Mouse (Mus musculus) lung, adult 2 months (tissue): ENCODE results near the gene Taf4. TPM values are rescaled to one million over a fixed set of nuclear protein-coding genes. Genes with fewer than 3 reads are reported as not detected.
A peak's percentile ranks its signal among the peaks of the same experiment; 100 is the strongest.

Source experiments
- DNase-seq: peaks from one replicate; pipeline ENCODE4 v3.0.0; 2022
- H3K4me1 ChIP-seq: fragments of 200-500 bp; 2 replicates; pipeline ENCODE4 v1.6.1; 2011; ENCODE audit warnings: low read length; ENCODE audit not compliant: control insufficient read depth, insufficient read depth
- H3K4me3 ChIP-seq: fragments of 200-500 bp; replicated peaks from 2 replicates; pipeline ENCODE3; 2011; ENCODE audit warnings: low read depth, mild to moderate bottlenecking, control low read depth, low read length; ENCODE audit errors: extremely low read depth
- CTCF ChIP-seq: fragments of 200-500 bp; IDR thresholded peaks from 2 replicates; pipeline ENCODE4 v1.5.1; 2011; ENCODE audit warnings: mild to moderate bottlenecking, low read length, control low read depth; ENCODE audit not compliant: insufficient read depth
- POLR2A ChIP-seq: fragments of 200-500 bp; IDR thresholded peaks from 2 replicates; pipeline ENCODE4 v1.6.1; 2011; ENCODE audit warnings: low read depth, mild to moderate bottlenecking, control low read depth, low read length, borderline replicate concordance; ENCODE audit errors: extremely low read depth
- WGBS: fragments of 180-500 bp; shearing (Covaris S2); methylation state at CpG from one replicate; pipeline ENCODE4 v1.1.7; 2018; 5-methylcytosine and 5-hydroxymethylcytosine counted together
- polyA plus RNA-seq: library from polyadenylated mRNA; depleted of rRNA; stranded (reverse); fragments of >200 nt; gene quantifications from 2 replicates; pipeline ENCODE4 v1.2.3, GENCODE M21; 2012; rRNA removed

Taf4 gene
- polyA plus RNA-seq: 10.1 and 11.5 TPM in 2 replicates

- Histone ChIP-seq H3K4me1 (peaks cover 27% of the 10 kb centered on the region), H3K4me3 (peak within 1 kb of the TSS; percentile 99)
- TF ChIP-seq CTCF: no peak
- peak; percentile 97 for TF ChIP-seq POLR2A
- DNase-seq: peak; percentile 90
- under 1% methylated on average over 69 of the region's 84 CpGs for WGBS
Measured at GRCm38 (mm10) chr2:179976628-179977343, at the start of gene Taf4. Gene Taf4, minus strand, starts transcription at chr2:179976646.

- DNase-seq: no peak
- TF ChIP-seq CTCF (no peak), POLR2A (no peak)
- H3K4me3 ChIP-seq: peak overlapping the region; percentile 82
- no peaks in the 10 kb centered on the region; the same call in 1 of the 2 replicates for H3K4me1 ChIP-seq
- WGBS: 13% methylated on average over 6 of the region's 6 CpGs
Measured at GRCm38 (mm10) chr2:180025861-180026200, 49.4 kb upstream of the Taf4 start.

- WGBS: under 1% methylated on average over 84 of the region's 84 CpGs
- no peak for DNase-seq
- TF ChIP-seq POLR2A (no peak), CTCF (no peak)
- Histone ChIP-seq H3K4me1 (no peaks in the 10 kb centered on the region; the same call in 1 of the 2 replicates), H3K4me3 (peak overlapping the region; percentile 82)
Measured at GRCm38 (mm10) chr2:180025135-180025860, 48.9 kb upstream of the Taf4 start.

GRCm38 (mm10) chr2:180024401-180025098 is 48.1 kb upstream of the Taf4 start, which contains the start of gene Lsm14b:
Gene Lsm14b, plus strand, starts transcription at chr2:180024987.
- H3K4me1 ChIP-seq: no peaks in the 10 kb centered on the region; the same call in 1 of the 2 replicates
- under 1% methylated on average over 77 of the region's 80 CpGs for WGBS
- TF ChIP-seq CTCF: no peak
- peak; percentile 61; the same call in 1 of the 2 replicates for TF ChIP-seq POLR2A
- DNase-seq: peak; percentile 97
- peak within 1 kb of the TSS; percentile 85 for H3K4me3 ChIP-seq

- WGBS: 52% methylated on average over 6 of the region's 6 CpGs
- no peak for DNase-seq
- TF ChIP-seq CTCF (no peak), POLR2A (no peak)
- no peak overlapping the region for H3K4me3 ChIP-seq
- H3K4me1 ChIP-seq: no peaks in the 10 kb centered on the region; the same call in 1 of the 2 replicates
Measured at GRCm38 (mm10) chr2:180022751-180023150, 46.3 kb upstream of the Taf4 start.

GRCm38 (mm10) chr2:180020919-180021318 is 44.5 kb upstream of the Taf4 start:
- DNase-seq: no peak
- Histone ChIP-seq H3K4me3 (no peak overlapping the region), H3K4me1 (0 out of 2 replicates have a peak, but pooled peaks cover 2% of the 10 kb centered on the region)
- 68% methylated on average over 8 of the region's 8 CpGs for WGBS
- no peak for TF ChIP-seq POLR2A
- TF ChIP-seq CTCF: no peak

- no peak for DNase-seq
- Histone ChIP-seq H3K4me1 (0 out of 2 replicates have a peak, but pooled peaks cover 2% of the 10 kb centered on the region), H3K4me3 (no peak overlapping the region)
- no peak for TF ChIP-seq POLR2A
- TF ChIP-seq CTCF: no peak
- WGBS: 78% methylated on average over 7 of the region's 7 CpGs
Measured at GRCm38 (mm10) chr2:180020091-180020661, 43.7 kb upstream of the Taf4 start.

- no peak for DNase-seq
- Histone ChIP-seq H3K4me3 (no peak overlapping the region), H3K4me1 (0 out of 2 replicates have a peak, but pooled peaks cover 2% of the 10 kb centered on the region)
- 76% methylated on average over 9 of the region's 9 CpGs for WGBS
- TF ChIP-seq POLR2A: no peak
- no peak for TF ChIP-seq CTCF
Measured at GRCm38 (mm10) chr2:180018573-180018972, 42.1 kb upstream of the Taf4 start.

GRCm38 (mm10) chr2:180017632-180018031 is 41.2 kb upstream of the Taf4 start:
- 58% methylated on average over 4 of the region's 4 CpGs for WGBS
- TF ChIP-seq CTCF: no peak
- no peak for TF ChIP-seq POLR2A
- Histone ChIP-seq H3K4me1 (0 out of 2 replicates have a peak, but pooled peaks cover 2% of the 10 kb centered on the region), H3K4me3 (no peak overlapping the region)
- DNase-seq: no peak
